Mouse (Mus musculus) mature B cell (primary cell): ENCODE results near the gene Kiz.

Experiments
- in situ Hi-C: fragments of 300-500 bp; cut with MboI; formaldehyde crosslinking; loops from 2 replicates; pipeline ENCODE4 v1.14.3; 2019

The Kiz gene

DNA sequence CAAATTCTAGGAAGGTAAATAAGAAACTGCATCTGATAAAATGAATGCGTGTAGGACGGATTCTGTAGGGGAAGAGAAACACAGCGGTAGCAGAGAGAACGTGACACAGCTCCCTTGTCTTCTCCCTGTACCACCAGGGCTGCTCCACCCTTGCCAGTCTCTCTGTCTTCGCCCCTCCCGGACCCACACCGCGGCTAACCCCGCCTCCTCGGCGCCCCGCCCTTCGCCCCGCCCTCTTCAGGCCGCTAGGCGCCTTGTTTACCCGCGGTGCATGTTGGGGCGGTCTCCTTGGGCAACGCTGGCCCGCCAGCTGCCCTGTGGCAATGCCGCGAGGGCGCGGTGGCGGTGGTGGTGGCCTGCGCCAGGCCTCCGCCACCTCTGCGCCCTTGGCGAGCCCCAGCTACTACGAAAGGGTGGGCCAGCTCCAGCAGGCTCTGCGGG, at the start of gene Kiz:
Kiz (plus strand) TSS at position 266 of the 441 bp plus-strand sequence.
- in situ Hi-C loops: no loop called here

DNA sequence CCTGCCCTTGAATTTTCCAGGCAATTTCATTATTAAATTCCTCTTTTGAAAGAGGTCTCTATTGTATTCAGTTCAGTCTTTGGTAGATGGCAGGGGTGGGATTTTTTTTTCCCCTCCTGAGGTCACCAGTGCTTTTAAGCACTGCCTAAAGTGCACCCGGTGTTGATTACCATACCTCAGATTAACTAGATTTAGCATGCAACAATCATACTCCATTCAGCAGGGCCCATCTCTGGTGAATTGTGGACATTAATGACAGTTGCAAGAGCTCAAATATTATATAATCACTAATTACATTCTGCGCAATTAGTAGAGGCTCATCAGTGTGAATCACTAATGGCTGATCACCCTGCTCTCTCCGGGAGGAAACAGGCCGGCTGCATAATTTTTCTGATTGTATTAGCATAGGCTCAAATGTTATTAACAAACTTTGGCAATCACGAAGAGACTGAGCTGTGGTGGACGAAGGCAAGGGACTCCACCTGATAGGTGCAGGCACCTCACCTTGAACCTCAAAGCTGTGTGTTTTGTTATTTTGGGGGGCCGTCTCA, 45.9 kb upstream of the Kiz start:
- in situ Hi-C loops: no loop called here

DNA sequence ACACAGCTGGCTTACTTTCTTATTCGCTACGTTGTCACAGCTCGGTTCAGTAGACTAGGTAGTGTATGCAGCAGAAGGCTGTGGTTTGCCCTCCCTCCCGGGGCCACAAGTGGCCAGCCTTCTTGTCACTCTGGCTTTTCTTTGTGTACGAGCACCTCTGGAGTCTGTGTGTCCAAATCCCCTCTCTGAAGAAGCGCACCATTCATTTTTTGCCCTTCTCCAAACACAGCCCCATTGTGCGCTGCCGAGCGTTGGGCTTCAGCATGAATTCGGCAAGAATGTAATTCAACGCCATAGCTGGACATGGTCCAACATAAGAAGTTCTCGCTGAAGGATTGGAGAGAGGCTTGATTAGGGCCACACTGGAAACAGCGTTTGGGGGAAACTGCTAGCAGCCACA, 45.0 kb upstream of the Kiz start:
- in situ Hi-C loops: no loop called here

DNA sequence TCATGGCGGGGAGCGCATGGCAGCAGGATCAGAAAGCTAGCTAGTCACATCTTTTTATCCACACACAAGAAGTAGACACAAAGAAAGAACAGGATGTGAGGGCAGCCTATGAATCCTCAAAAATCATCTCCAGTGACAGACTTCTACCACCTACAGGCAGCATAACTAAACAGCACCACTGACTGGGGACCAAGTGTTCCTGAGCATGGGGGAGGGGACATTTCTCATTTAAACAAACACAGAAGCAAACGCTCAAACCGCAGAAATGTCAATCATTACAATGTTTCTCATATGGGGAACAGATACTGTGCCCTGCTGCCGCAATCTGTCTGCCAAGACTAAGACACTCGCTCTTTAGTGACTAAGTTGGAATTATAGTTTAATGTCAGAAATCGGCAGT, 40.7 kb upstream of the Kiz start:
- in situ Hi-C loops: no loop called here

DNA sequence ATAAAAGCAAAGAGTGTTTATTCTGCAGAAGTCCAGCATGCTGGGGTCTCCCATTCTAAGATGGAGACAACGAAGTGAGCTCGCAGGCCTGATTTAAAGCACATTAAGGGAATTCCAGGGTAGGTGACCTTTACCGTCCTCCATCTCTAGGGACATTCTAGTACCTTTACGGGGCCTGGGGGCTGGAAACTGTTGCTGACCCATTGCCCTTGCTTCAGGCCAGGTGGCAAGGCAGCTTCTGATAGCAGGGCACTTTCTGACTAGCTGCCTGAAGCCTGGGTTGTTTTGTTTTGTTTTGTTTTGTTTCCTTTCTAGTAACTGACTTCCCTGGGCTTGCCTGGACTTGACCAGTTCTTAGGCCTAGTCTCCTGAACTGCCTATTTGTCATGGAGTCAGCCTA, 36.6 kb upstream of the Kiz start:
- in situ Hi-C loops: no loop called here

DNA sequence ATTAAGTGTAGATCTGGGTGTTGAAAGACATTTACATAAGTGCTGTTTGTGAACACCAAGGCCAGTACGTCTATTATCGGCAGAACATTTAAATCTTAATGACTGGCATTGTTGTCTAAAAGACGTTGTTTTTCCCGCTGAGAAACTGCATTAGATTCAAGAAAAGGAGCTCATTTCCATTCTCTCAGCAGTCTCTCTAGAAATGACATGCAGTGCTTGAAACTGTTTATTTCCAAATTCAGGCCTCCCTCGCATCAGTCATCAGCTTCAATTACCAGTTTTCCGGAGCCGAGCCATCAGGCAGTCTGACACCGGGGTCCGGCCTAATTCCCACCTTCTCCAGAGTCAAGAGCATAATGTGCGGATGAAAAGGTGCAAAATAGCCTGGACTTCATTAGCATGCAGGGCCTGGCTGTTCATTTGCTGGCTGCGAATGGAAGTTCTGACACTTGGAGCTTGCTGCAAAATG, 32.1 kb upstream of the Kiz start:
- in situ Hi-C loops: no loop called here

DNA sequence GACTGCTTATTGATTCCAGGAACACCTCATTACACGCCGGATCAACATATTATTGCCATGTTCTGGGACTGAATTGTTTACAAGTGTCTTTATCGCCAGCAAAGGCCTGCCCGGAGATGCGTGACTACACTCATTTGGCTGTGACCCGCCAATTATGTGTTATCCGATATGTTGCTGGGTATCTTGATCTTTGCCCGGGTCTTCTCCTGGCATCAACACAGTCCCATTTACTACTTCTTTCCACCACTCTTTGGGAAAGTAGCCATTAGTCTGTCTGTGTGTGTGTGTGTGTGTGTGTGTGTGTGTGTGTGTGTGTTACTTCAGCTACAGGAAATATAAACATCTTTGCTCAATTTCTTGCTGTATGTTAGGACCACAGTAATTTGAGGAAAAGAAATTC, 31.6 kb upstream of the Kiz start:
- in situ Hi-C loops: no loop called here

DNA sequence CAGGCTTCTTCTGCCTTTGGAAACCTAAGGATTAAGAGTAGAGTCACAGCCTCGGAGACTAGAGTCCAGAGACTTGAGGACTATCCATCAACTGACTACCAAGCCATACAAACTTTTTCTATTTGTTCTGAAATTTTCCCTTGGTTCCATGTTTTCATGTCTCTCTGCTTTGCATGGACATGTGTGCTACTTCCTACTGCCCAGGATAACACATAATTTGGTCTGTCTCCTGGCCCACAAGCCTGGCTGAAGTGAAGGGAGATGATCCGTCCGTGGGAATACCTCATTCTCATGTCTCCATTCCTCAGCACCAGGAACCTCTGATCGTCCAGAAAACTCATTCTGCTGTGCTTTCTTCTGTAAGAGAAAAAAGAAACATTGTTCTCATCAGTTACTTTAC, 27.7 kb upstream of the Kiz start:
- in situ Hi-C loops: no loop called here

DNA sequence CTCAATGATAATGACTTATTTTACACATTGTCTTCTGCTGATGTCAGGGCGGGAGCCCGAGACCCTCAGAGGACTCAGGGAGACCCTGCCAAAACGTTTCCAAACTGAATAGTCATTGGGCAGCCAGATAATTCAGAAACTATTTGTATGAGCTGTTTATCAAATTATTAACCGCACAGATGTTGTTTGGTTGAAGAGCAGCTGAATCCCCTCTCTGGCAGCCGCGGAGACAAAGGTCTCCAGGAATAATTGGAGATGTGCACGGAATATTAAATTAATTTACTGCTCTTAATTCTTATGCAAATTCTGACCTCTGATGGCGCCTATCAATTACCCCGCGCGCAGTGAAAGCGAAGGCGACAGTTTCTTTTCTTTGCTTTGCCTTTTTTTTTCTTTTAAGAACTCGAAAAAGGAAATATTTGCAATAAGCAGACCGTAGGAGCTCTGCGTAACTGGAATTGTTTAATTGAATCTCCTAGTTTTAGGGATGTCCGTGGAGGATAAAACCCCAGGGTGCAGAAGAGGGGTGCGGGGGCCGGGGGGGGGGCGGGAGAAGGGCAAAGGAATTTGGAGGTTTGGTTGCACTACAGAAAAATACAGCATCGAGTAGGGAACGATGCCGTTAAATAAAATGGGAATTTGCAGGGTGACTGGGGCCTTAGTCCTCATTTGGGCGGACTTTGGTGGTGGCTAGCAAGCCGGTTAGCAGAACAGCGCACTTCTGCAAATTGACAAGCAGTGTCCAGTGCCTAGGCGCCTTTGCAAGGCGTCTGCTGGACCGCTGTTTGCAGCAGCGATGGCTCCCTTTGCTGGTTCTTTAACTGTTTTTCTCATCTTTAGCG, 22.2 kb upstream of the Kiz start:
- in situ Hi-C loops: no loop called here

DNA sequence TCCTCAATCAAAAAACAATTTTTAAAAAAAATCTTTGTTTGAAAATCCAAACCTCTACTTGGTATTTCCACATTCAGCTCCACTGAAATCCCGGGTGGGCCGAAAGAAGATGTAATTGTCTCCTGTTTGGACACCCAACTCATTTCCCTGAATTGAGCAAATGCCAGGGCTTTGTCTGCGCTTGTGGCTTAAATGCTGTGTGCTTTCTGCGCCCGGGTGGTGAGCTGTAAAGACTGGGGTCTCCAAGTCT, 21.7 kb upstream of the Kiz start:
- in situ Hi-C loops: no loop called here

DNA sequence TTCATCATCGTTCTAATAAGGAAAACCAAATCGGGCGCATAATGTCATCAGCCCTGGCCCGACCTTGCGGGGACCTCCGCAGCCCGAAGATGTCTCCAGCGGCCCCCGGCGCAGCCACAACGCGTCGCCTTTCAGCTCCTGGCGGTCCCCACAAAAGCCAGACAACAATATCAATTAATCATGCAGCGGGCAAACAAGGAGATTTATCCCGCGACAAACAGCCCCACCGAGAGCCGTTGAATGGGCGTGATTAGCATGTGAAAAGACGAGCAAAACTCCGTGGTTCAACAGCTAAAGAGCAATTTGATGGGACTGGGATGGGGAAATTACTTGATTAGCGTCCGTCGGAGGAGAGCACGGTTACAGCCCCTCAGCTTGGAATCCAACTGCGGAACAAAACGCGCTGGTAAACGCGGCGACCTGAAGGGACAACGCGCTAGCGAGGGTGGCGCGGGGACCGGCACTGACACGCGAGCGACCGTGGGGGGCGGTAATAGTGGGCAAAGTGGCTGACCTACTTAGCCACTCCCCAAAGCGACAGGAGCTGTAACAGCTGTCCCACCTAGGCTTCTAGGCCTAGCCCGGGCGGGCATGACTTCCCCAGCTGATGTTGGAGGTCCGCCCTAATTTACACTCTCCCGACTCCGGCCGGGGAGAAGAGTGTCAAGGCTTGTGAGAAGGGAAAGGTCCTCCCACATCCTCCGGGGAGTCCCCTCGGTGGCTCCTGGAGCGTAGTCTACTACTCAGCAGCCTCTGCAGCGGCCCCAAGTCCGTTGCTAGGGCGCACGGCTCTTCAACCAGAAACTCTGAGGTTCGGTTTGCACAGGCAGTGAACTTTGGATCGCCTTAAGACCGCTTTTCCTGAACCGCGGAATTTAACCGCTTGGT, 21.1 kb upstream of the Kiz start:
- in situ Hi-C loops: no loop called here

DNA sequence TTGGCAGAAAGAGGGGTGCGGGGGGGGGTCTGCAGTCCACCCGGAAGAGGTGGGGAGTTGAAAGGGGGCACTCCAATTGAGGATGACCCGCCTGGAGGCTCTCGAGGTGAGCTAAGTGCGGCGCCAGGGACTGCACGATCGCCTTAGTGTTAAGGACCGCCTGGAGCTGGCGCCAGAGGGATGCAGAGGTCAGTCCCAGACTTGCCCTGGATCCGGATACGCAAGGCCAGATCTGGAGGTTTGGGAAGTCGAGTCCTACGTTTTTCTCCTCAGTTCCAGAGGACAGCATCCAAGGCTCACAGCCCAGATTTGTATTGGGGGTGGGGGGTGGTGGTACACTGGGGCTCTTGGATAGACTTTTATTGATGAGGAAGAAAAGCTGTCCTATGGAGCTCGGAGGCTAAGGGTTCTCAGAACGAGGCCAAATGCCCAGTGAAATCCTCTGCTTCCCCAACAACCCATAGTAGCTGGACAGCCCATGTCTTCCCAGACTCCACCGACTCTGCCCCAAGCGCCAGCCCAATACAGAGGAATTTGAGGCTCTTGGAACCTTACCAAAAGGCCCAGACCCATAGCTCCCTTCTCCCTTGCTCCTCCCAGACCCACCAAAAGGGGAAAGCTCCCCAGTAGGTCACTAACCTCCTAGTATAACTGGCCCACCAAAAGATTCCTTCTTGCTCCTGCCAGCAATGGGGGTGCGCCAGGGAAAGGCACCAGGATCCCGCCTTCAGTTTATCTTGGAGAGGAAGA, 20.2 kb upstream of the Kiz start:
- in situ Hi-C loops: no loop called here

DNA sequence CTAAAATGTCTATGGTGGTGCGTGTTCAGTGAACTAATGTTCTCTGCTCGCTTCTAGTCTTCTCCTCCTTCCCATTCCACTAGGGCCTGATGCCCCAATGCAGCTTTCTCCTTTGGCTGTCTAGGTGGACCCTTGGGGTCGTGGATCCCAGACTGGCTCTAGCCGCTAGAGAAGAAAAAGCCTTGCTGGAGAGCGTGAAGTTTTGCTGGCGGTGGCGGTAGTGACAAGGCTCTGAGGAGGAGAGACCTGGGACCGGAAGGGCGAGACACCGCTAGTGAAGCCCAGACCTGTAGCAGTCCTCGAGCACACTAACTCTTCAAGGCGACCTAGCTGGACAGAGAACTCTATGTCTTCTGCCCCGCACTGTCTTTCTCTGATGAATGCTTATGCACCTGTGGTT, 19.4 kb upstream of the Kiz start:
- in situ Hi-C loops: no loop called here

DNA sequence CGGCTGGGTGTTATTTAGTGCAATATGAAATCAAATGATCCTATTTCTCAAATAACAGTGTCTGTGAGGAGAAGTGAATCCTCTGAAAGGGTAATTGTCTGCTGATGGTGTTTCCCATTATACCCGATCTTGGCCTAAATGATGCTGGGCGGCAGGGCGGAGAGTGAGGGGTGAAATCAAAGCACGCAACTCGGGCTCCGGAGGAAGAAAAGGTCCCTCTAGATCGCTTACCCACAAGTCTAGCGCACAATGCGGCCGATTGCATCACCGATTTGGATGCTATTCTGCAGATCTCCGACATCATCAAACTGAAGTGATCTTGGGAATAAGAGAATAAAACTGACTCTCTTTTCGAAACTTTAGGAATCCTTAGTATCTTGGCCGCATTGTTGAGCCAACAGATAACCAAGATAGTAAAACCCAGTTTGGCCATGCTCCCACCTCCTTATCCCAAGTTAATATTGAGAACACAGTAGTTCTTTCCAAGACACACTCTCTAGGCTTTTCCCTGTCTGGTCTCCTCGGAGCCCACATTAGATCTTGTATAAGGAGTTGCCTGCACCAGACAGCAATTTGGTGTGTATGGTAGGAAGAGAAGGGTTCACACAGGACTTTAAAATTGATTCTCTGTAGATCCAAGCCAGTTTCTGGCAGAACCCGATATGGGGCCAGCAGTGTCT, 18.7 kb upstream of the Kiz start:
- in situ Hi-C loops: no loop called here

DNA sequence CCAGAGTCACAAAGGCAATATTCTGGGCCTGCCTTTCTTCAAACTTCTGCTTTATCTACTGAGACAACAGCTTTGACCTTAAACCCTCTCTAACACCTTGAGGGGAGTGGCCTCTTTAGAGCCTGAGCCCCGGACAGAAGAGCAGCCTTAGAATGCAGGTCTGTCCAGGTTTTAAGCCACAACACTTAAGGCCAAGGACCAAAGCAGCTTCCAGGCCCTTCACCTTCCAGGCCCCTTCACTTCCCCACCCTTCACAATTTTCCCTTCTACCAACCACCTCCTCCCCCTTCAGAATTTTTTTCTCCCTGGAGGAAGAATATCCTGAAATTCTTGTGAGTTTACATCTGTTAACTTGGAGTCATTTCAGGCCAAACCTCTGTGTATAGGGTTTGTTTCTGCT, 18.0 kb upstream of the Kiz start:
- in situ Hi-C loops: no loop called here

DNA sequence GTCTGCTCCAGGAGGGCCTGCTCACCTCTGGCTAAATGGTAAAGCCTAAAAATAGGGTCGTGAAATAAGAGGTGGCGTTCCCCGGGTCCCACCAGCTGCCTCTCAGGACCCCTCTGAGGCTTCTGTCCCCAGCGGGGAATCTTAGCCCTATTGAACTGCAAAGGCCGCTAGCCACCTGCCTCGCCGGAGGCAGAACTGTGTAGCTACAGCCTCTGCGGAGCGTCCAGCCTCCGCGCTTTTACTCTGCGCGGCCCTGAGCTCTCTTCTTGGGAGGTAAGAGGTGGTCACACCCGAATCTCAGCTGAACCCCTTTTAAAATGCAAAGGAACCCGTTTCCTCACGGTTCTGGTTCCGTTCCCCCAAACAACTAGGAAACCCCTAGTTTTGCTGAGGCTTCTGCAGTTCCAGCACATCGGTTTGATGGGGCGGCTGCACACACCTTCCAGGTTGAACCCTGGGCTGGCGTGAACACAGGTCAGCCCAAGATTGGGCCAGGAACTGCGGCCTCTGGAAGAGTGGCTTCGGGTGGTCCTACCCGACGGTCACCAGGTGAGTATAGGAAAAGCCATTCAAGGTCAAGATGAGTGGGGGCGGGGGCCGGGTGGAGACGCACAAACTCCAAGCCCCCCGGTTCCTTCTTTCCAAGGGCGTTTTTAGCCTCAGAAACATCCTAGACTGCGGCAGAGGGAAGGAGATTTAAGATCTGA, 16.9 kb upstream of the Kiz start:
- in situ Hi-C loops: no loop called here

DNA sequence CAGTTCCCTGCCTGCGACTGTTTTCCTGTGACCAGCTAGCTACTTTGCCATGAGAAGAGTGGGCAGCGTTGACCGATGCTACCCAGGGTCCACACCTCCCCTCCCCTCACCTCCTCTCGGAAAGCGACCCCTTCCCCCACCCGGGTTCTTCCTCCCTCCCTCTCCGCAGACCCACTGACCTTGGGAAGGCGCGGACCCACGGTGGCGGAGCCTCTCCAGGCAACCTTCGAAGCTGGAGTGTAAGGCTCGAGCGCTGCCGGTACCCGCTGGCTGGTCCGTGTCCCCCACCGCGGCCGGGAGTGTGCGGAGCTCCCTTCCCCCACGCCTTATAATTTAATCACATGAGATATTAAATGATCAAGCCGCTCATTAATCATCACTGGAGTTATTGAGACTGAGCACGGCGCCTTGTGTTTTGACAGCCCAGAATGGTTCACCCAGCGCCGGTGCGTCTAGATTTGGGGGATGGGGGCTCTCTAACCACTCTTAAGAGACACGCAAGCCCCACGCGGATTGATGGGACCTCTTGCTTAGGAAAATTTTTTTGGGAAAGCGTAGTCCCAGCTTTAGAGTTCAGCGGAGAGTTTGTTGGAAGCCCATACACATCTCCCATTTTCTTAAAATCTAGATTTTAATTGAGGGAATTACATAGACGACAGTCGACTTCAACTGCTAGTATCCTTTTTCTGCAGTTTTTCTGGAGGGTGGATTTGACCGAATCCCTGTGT, 16.2 kb upstream of the Kiz start:
- in situ Hi-C loops: no loop called here

DNA sequence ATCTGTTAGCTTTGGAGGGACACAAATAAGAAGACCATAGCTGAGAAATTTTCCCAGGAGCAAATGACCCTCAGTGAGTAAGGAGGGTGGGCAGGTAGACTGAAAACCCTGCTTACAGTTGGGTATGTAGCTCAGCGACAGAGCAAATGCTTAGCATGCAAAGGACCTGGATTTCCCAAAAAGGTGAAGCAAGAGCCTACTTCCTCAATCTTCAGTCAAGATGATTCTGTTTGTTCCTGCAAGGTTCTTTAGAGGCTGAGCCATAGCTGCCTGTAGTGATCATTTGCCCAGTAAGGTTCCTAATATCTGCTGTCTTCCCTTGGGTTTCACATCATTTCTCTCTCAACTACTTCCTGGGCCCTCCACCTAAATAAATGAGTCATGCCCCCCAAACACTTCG, 7.8 kb upstream of the Kiz start:
- in situ Hi-C loops: no loop called here

DNA sequence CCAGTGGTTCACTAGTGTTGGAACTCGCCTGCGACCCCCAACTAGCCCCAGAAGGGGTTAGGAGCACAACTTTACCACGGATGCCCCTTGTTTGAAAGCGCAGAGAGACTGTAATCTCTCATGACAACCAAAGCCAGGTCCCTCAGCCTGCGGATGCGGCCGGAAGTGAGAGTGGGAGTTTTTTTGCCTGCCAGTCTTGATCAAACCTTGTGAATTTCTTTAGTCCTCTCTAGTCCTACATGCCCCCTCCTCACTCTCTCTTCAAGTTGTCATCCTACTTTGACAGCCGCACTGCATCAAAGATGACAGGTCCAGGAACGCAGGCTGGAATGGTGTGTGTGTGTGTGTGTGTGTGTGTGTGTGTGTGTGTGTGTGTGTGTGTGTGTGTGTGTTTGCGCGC, 456 bp downstream of the Kiz start:
- in situ Hi-C loops: no loop called here

DNA sequence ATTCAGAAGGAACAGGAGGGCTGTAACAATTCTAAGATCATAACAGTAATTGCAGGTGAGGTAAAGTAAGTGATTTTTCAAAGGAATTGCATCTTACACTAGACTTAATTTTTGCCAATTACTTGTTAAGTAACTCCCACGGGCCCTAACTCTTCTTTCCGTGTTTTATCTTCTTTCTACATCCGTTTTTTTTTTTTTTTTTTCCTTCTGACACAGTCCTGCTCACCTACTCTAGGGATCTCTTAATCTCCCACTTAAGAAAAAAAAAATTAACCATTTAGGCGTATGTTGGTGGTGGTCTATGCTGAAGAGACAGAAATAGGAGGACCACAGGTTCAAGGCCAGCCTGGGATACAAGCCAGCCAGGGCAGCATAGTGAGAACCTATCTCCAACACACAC, 1.2 kb downstream of the Kiz start:
- in situ Hi-C loops: no loop called here
